Mouse (Mus musculus): ENCODE measurements around the gene Gm4894. TPM values are rescaled to one million over a fixed set of nuclear protein-coding genes. Genes with fewer than 3 reads are reported as not detected.

The Gm4894 gene
- polyA plus RNA-seq, 1 experiment: not detected

DNA sequence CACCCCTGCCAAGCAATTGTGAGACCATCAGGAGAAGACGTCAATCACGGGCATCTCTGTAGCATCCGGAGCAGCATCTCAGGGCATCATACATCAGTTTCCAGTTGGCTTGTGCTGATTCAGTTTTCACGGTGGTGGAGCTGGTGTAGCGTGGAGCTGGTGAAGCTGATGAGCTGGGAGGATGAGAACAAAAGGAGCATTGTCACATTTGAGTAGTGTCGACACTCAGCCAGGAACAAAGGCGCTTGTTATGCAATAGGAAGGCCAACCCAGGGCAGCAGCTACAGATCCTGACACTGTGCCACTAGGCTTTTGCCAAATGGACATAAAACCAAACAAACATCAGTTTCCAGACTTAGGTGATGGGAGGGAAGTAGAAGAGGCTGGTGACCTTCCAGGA, 23.2 kb downstream of the Gm4894 start:
- Histone ChIP-seq H3K4me3 (ENCODE audit: insufficient read depth, low read length) (no peak overlapping the region), H3K27ac (ENCODE audit: insufficient read depth, low read depth, low read length) (no peak overlapping the region), H3K4me1 (ENCODE audit: control insufficient read depth, insufficient read depth, low read length) (no peaks in the 10 kb centered on the region)
- TF ChIP-seq CTCF (IDR thresholded peaks at IDR 0.05; ENCODE audit: low read depth, low read length): no peak
- TF ChIP-seq POLR2A (IDR thresholded peaks at IDR 0.05; ENCODE audit: borderline replicate concordance, low read depth, low read length): no peak

DNA sequence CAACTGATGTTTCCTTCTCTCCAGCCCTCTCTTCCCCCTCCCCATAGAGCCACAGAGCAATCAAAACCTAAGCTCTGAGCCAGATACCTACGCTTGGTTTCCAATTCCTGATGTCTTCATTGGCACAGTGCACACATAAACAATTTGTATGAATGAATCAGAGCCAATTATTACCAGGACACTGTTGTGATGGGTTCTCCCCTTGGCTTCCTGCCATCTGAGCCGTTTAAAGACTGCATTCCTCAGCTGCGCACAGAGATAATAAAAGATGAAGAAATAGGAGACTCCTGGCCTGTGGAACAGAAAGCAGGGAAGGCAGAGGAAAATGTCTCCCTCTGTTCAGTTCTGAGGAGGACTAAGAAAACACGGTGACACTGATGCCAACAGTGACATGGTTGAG, 25.6 kb downstream of the Gm4894 start:
- TF ChIP-seq CTCF (IDR thresholded peaks at IDR 0.05; ENCODE audit: low read depth, low read length) (no peak), POLR2A (IDR thresholded peaks at IDR 0.05; ENCODE audit: borderline replicate concordance, low read depth, low read length) (no peak)
- Histone ChIP-seq H3K4me1 (ENCODE audit: control insufficient read depth, insufficient read depth, low read length) (no peaks in the 10 kb centered on the region), H3K27ac (ENCODE audit: insufficient read depth, low read depth, low read length) (no peak overlapping the region)

DNA sequence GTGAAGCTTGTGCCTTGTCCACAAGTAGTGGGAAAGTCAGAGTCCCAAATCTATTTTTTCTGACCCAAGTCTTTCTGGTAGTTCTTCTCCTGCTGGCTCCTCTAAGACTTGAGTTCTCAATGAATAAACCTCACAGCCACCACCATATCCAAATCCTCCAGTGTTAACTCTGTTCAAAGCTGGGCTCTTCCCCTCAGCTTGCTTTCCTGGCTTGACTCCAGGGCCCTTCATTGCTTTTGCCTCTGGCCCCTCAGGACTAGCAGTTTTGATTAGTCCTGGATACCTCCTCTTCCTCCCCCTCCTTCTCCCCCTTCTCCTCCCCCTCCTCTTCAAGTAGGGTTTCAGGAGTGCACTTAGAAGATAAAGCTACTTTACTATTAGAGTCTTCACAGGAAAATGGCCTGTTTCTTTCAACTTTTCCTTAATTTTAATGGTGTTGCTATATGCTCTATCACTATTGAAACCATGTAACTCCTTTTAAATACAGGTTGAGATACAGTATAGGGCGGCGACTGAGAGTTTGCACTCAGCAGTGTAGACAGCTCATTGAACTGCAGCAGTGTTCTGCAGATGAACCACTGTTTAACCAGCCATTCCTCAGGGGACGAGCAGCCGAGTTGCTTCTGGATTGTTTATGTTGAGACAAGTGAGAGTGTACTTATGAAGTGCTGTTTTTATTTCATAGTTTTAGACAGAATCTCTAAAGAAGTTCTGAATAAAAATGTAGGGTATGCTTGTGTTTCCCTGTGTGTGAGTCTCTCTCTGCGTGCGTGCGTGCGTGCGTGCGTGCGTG, 26.4 kb downstream of the Gm4894 start:
- Histone ChIP-seq H3K27ac (ENCODE audit: insufficient read depth, low read depth, low read length) (no peak overlapping the region), H3K4me3 (ENCODE audit: insufficient read depth, low read length) (no peak overlapping the region), H3K4me1 (ENCODE audit: control insufficient read depth, insufficient read depth, low read length) (no peaks in the 10 kb centered on the region)
- TF ChIP-seq CTCF (IDR thresholded peaks at IDR 0.05; ENCODE audit: low read depth, low read length): no peak
- no peak for TF ChIP-seq POLR2A (IDR thresholded peaks at IDR 0.05; ENCODE audit: borderline replicate concordance, low read depth, low read length)

More for the DNA sequence above, 25.6 kb downstream of the Gm4894 start:
- H3K4me3 ChIP-seq (ENCODE audit: insufficient read depth, low read length): no peak overlapping the region

DNA sequence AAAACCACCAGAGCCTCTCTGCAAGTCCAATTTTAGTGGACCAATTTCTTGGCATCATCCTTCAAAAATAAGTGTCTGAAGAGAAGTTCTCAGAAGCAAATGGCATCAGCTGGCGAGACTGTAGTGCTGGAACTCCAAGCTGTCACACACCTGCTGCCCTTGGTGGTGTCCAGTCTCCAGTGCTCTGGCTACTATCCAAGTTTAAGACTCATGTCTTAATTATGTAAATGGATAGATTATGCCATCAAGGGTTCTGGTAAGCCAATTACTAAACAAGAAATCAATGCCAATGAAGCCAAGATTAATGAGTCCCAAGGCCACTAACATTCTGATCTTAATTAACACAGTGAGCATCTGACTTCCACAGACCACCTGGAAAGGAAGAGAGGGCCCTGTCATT, 44.8 kb downstream of the Gm4894 start:
- no peak overlapping the region for H3K4me3 ChIP-seq (ENCODE audit: insufficient read depth, low read length)
- H3K27ac ChIP-seq (ENCODE audit: insufficient read depth, low read depth, low read length): no peak overlapping the region
- no peaks in the 10 kb centered on the region for H3K4me1 ChIP-seq (ENCODE audit: control insufficient read depth, insufficient read depth, low read length)
- TF ChIP-seq POLR2A (IDR thresholded peaks at IDR 0.05; ENCODE audit: borderline replicate concordance, low read depth, low read length): no peak
- no peak for TF ChIP-seq CTCF (IDR thresholded peaks at IDR 0.05; ENCODE audit: low read depth, low read length)

DNA sequence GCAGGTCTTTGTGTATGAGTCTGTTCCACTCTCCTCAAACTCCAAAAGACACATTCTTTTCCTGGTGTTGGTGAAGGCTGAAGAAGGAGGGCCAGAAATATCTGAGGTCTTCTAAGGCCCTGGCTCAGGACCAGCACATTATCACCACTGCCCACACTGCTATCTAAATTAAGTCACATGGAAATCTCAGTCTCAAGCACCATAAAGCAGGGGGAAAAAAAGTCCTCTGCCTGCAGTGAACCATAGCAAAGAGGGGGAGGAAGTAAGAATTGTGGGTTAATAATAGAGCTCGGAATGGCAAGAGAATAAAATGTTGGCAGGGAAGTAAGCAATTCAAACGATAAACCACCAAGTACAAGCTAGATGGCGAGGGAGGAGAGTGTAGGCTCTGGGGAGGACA, 57.2 kb downstream of the Gm4894 start:
- TF ChIP-seq POLR2A (IDR thresholded peaks at IDR 0.05; ENCODE audit: borderline replicate concordance, low read depth, low read length): no peak
- TF ChIP-seq CTCF (IDR thresholded peaks at IDR 0.05; ENCODE audit: low read depth, low read length): no peak
- no peak overlapping the region for H3K27ac ChIP-seq (ENCODE audit: insufficient read depth, low read depth, low read length)
- H3K4me3 ChIP-seq (ENCODE audit: insufficient read depth, low read length): no peak overlapping the region
- H3K4me1 ChIP-seq (ENCODE audit: control insufficient read depth, insufficient read depth, low read length): no peaks in the 10 kb centered on the region

DNA sequence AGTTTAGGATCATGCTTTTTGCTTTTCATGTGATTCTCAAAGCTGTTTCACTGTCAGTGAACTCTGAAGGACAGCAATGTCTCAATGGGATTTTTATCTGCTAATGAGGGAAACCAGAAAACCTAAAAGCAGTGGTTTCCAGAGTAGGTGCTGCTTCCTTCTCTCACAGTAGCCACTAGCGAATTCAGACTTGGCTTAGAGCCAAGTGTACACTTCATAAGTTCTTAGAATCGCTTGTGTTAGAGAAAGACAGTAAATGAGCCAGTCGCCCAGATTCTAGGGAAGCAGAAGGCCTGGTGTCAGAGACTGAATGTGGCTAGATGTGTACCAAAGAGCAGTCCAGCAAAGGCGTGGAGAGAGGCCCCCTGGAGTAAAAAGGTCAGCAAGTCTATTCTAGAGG, 60.5 kb downstream of the Gm4894 start:
- TF ChIP-seq POLR2A (IDR thresholded peaks at IDR 0.05; ENCODE audit: borderline replicate concordance, low read depth, low read length) (no peak), CTCF (IDR thresholded peaks at IDR 0.05; ENCODE audit: low read depth, low read length) (no peak)
- H3K27ac ChIP-seq (ENCODE audit: insufficient read depth, low read depth, low read length): no peak overlapping the region

DNA sequence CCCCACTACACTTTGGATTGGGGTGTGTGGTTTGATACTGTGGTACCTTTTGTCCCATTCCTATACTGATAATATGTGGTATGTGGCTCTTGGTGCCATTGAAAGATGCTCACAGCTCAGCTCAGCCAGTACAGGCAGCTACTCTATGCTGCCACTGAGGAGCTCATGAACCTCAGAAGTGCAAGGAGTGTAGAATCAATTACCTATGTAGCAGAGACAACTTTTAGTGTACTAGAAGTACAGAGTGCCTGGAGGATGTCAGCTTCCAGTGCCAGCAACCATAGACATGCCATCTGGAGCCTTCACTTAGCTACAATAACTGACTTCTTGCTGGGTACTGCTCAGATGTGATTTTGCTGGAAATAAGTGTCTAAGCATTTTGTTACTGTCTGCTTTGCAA, 68.3 kb downstream of the Gm4894 start:
- Histone ChIP-seq H3K4me1 (ENCODE audit: control insufficient read depth, insufficient read depth, low read length) (no peaks in the 10 kb centered on the region), H3K4me3 (ENCODE audit: insufficient read depth, low read length) (no peak overlapping the region), H3K27ac (ENCODE audit: insufficient read depth, low read depth, low read length) (no peak overlapping the region)
- no peak for TF ChIP-seq CTCF (IDR thresholded peaks at IDR 0.05; ENCODE audit: low read depth, low read length)
- no peak for TF ChIP-seq POLR2A (IDR thresholded peaks at IDR 0.05; ENCODE audit: borderline replicate concordance, low read depth, low read length)

More for the DNA sequence above, 60.5 kb downstream of the Gm4894 start:
- no peak overlapping the region for H3K4me3 ChIP-seq (ENCODE audit: insufficient read depth, low read length)
- no peaks in the 10 kb centered on the region for H3K4me1 ChIP-seq (ENCODE audit: control insufficient read depth, insufficient read depth, low read length)

Other genes with a start within 250 kb of the Gm4894 start
- gene Zw10, start 194.9 kb upstream of the Gm4894 start, polyA plus RNA-seq (2012; ENCODE audit: insufficient read depth, insufficient read length, missing spikeins): 16.7 and 20.5 TPM in 2 replicates
- not detected in 2 replicates for gene Tmprss5, start 169.3 kb upstream of the Gm4894 start, polyA plus RNA-seq (2012; ENCODE audit: insufficient read depth, insufficient read length, missing spikeins)
- gene Drd2, start 90.1 kb downstream of the Gm4894 start, polyA plus RNA-seq (2012; ENCODE audit: insufficient read depth, insufficient read length, missing spikeins): not detected in 2 replicates
- not detected in 2 replicates for gene Ankk1, start 176.5 kb downstream of the Gm4894 start, polyA plus RNA-seq (2012; ENCODE audit: insufficient read depth, insufficient read length, missing spikeins)
- 7.8 and 8.3 TPM in 2 replicates for gene Ttc12, start 235.7 kb downstream of the Gm4894 start, polyA plus RNA-seq (2012; ENCODE audit: insufficient read depth, insufficient read length, missing spikeins)

All from bone marrow macrophage, adult 2 months (primary cell).